15 mouse cellular contexts compared by ENCODE assay signal in genomic region chr3:79527921-79528320, GRCm38 (mm10). TPM values are rescaled to one million over a fixed set of nuclear protein-coding genes. Genes with fewer than 3 reads are reported as not detected.
A peak's percentile ranks its signal among the peaks of the same experiment; 100 is the strongest.
DNase-seq lines count a peak whose midpoint lies in the region; ATAC-seq lines count a peak whose summit lies in the region.
"Had no signal": no experiment of that assay in that cellular context is flagged by ENCODE, and none has a peak within 500 bp of the region (broad histone marks: within the 10 kb centered on the region; RNA-seq: fewer than 3 reads in every experiment).

No protein-coding gene starts in this region.

- peak overlapping the region; percentile 38 for H3K27ac ChIP-seq in limb, embryonic 15.5 days
- no peak overlapping the region for H3K27ac ChIP-seq in limb, embryonic 10.5 days
- H3K27ac ChIP-seq in hindbrain, embryonic 16.5 days (ENCODE audit: low read depth, low read length), result no peak overlapping the region
- H3K27ac ChIP-seq: forebrain, embryonic 15.5 days; hindbrain, embryonic 15.5 days; neural tube, embryonic 12.5 days had no signal

- peaks cover 16% of the 10 kb centered on the region; the same call in 1 of the 2 replicates for H3K4me1 ChIP-seq in limb, embryonic 15.5 days
- H3K4me1 ChIP-seq in limb, embryonic 10.5 days, result peaks cover 24% of the 10 kb centered on the region
- 0 out of 2 replicates have a peak, but pooled peaks cover 2% of the 10 kb centered on the region for H3K4me1 ChIP-seq in hindbrain, embryonic 16.5 days (ENCODE audit: control insufficient read depth, insufficient read depth, low read depth, low read length)
- H3K4me1 ChIP-seq: neural tube, embryonic 12.5 days had no signal

- no peaks in the 10 kb centered on the region for H3K27me3 ChIP-seq in limb, embryonic 15.5 days
- no peaks in the 10 kb centered on the region for H3K27me3 ChIP-seq in limb, embryonic 10.5 days (ENCODE audit: low read depth, poor library complexity, severe bottlenecking)
- no peaks in the 10 kb centered on the region for H3K27me3 ChIP-seq in hindbrain, embryonic 16.5 days (replicated peaks; ENCODE audit: control insufficient read depth, insufficient read depth, low read length)
- H3K27me3 ChIP-seq: forebrain, embryonic 15.5 days; hindbrain, embryonic 15.5 days; neural tube, embryonic 12.5 days had no signal

- no peak overlapping the region for H3K4me2 ChIP-seq in limb, embryonic 15.5 days
- H3K4me2 ChIP-seq in hindbrain, embryonic 16.5 days (ENCODE audit: low read length), result no peak overlapping the region
- H3K4me2 ChIP-seq: forebrain, embryonic 15.5 days; hindbrain, embryonic 15.5 days; neural tube, embryonic 12.5 days had no signal

- H3K9ac ChIP-seq in limb, embryonic 15.5 days, result no peak overlapping the region
- H3K9ac ChIP-seq in hindbrain, embryonic 16.5 days (ENCODE audit: low read depth, low read length), result no peak overlapping the region
- H3K9ac ChIP-seq: forebrain, embryonic 15.5 days; hindbrain, embryonic 15.5 days; neural tube, embryonic 12.5 days had no signal

- 63% methylated on average over 8 of the region's 8 CpGs for WGBS in limb, embryonic 15.5 days
- 89% methylated on average over 8 of the region's 8 CpGs for WGBS in limb, embryonic 10.5 days
- 64% methylated on average over 8 of the region's 8 CpGs for WGBS in hindbrain, embryonic 16.5 days

- no peaks in the 10 kb centered on the region for H3K9me3 ChIP-seq in limb, embryonic 15.5 days
- H3K9me3 ChIP-seq in limb, embryonic 10.5 days (replicated peaks), result no peaks in the 10 kb centered on the region
- no peaks in the 10 kb centered on the region for H3K9me3 ChIP-seq in hindbrain, embryonic 16.5 days (ENCODE audit: control insufficient read depth, low read length)
- H3K9me3 ChIP-seq: forebrain, embryonic 15.5 days; hindbrain, embryonic 15.5 days; neural tube, embryonic 12.5 days had no signal

- intact Hi-C loops in heart, postnatal 14 days (cut with DNase I), result no loop called here

- peak; percentile 97 for DNase-seq in heart, adult 11 months
- no peak for DNase-seq in heart, adult 8-10 months (ENCODE audit: low spot score)
- DNase-seq in limb, embryonic 10.5 days (ENCODE audit: low spot score), result no peak
- DNase-seq in heart, postnatal 14 days, result peak; percentile 31 to 35
- peak; percentile 52 to 55 for DNase-seq in lung, postnatal 4 days
- DNase-seq: adrenal gland, adult 2 months; kidney, adult 9 months; thymus, postnatal 14 days had no signal

- H3K36me3 ChIP-seq in limb, embryonic 15.5 days, result no peaks in the 10 kb centered on the region
- no peaks in the 10 kb centered on the region for H3K36me3 ChIP-seq in limb, embryonic 10.5 days
- no peaks in the 10 kb centered on the region for H3K36me3 ChIP-seq in hindbrain, embryonic 16.5 days (ENCODE audit: control insufficient read depth, insufficient read depth, low read length)
- H3K36me3 ChIP-seq: forebrain, embryonic 15.5 days; hindbrain, embryonic 15.5 days; neural tube, embryonic 12.5 days had no signal

- H3K4me3 ChIP-seq in limb, embryonic 15.5 days, result no peak overlapping the region
- H3K4me3 ChIP-seq in limb, embryonic 10.5 days, result no peak overlapping the region
- no peak overlapping the region for H3K4me3 ChIP-seq in hindbrain, embryonic 16.5 days (ENCODE audit: low read length)
- H3K4me3 ChIP-seq: forebrain, embryonic 15.5 days; hindbrain, embryonic 15.5 days; neural tube, embryonic 12.5 days had no signal

- ATAC-seq in limb, embryonic 15.5 days (ENCODE audit: insufficient number of reproducible peaks, low FRiP score, low TSS enrichment, low read depth), result no peak
- no peak for ATAC-seq in frontal cortex, adult (ENCODE audit: low TSS enrichment)
- ATAC-seq in hindbrain, embryonic 16.5 days, result no peak
- ATAC-seq: forebrain, embryonic 15.5 days; midbrain, embryonic 16.5 days had no signal

RNA-seq across cellular contexts. Expression of gene Fnip2, which starts 39.7 kb away (rescaled TPM):
- total RNA-seq in heart, adult 8-10 months (2022), result 10 to 100 TPM; 12.9 to 23.2 (median 16.2) TPM
- polyA plus RNA-seq in limb, embryonic 15.5 days (2015; fragmentation: Nextera tagmentation; extraction: Ambion mirVana), result 3.5 and 3.6 TPM in 2 replicates
- polyA plus RNA-seq in limb, embryonic 10.5 days (2016; fragmentation: Nextera tagmentation; extraction: Ambion mirVana), result 5.2 and 5.7 TPM in 2 replicates
- 10 to 100 TPM; 13.9 to 15.9 TPM for total RNA-seq in heart, postnatal 14 days (2021)
- polyA plus RNA-seq in hindbrain, embryonic 16.5 days (2015; fragmentation: Nextera tagmentation; extraction: Ambion mirVana), result 4.5 and 5.5 TPM in 2 replicates

Comparison
In these comparisons a context has a peak if more than half of its experiments do, and no peak if none do; other contexts are left out.
1. DNase-seq: peak in heart, adult 11 months (single experiment), heart, postnatal 14 days (2 of 2) and lung, postnatal 4 days (2 of 2); none in heart, adult 8-10 months (single experiment) and limb, embryonic 10.5 days (single experiment).